Mouse (Mus musculus): ENCODE data around the gene Ano6. TPM values are rescaled to one million over a fixed set of nuclear protein-coding genes. Genes with fewer than 3 reads are reported as not detected.

Gene Ano6
- polyA plus RNA-seq, 1 experiment from 2014 or later: 53.8 TPM

DNA sequence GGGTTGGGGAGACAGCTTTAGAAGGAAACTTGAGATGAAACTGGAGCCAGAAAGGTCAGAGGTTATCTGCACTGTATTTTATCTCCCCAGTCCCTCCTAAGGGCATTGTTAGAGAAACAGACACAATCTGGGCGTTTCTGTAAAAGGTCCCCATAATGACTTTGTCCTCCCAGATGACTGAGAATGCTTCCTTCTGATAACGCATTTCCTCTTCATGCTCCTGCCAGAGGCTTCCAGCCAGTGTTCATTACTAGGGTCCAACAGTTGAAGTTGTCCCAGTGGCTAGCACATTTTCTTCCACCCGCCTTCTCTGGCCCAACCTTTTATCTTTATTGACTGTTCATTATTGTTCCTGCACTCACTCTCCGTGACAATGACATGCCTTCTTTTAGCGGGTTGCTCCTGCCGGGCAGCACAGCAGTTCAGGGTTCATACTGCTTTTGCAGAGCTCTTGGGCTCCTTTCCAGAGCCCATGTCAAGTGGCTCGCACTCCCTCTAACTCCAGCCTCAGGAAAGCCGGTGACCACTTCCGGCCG, 90.0 kb downstream of the Ano6 start:
- Histone ChIP-seq H3K27ac (peak overlapping the region; percentile 70), H3K4me3 (replicated peaks) (no peak overlapping the region), H3K4me1 (replicated peaks) (peaks cover 13% of the 10 kb centered on the region), H3K9me3 (no peaks in the 10 kb centered on the region), H3K27me3 (replicated peaks) (no peaks in the 10 kb centered on the region), H3K4me2 (replicated peaks) (0 out of 2 replicates have a peak overlapping the region, but pooled peaks have one; percentile 1), H3K9ac (no peak overlapping the region), H3K36me3 (no peaks in the 10 kb centered on the region)
- ATAC-seq: peak; percentile 83
- WGBS: 32% methylated on average over 10 of the region's 10 CpGs

DNA sequence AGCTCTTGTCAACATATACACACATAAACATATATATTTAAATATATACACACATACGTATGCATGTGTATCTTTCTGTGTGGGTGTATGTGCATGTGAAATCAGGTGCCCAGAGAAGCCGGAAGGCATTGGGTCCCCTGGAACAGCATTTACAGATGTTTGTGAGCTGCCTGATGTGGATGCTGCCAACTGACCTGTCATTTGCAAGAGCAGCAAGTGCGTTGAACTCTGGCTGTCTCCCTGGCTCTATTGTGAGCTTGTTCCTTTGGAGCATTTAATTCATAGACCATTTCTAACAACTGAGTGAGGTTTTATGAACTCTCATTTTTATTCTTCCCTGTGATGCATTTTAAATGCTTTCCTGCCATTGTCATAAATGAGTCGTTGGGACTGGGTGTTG, 91.8 kb downstream of the Ano6 start:
- no peaks in the 10 kb centered on the region for H3K27me3 ChIP-seq (replicated peaks)
- peaks cover 31% of the 10 kb centered on the region for H3K4me1 ChIP-seq (replicated peaks)
- no peak overlapping the region for H3K4me2 ChIP-seq (replicated peaks)
- no peak overlapping the region for H3K27ac ChIP-seq
- no peaks in the 10 kb centered on the region for H3K36me3 ChIP-seq
- H3K9me3 ChIP-seq: no peaks in the 10 kb centered on the region
- ATAC-seq: no peak
- no peak overlapping the region for H3K4me3 ChIP-seq (replicated peaks)
- 92% methylated on average over 4 of the region's 4 CpGs for WGBS
- H3K9ac ChIP-seq: no peak overlapping the region

GRCm38 (mm10) chr15:95883559-95883958, 92.9 kb downstream of the Ano6 start:
- H3K27me3 ChIP-seq (replicated peaks): no peaks in the 10 kb centered on the region
- H3K36me3 ChIP-seq: no peaks in the 10 kb centered on the region
- 68% methylated on average over 6 of the region's 6 CpGs for WGBS
- no peak overlapping the region for H3K9ac ChIP-seq
- peaks cover 32% of the 10 kb centered on the region for H3K4me1 ChIP-seq (replicated peaks)
- peak; percentile 29; the same call in 1 of the 2 replicates for ATAC-seq
- H3K27ac ChIP-seq: no peak overlapping the region
- no peak overlapping the region for H3K4me2 ChIP-seq (replicated peaks)
- no peak overlapping the region for H3K4me3 ChIP-seq (replicated peaks)
- H3K9me3 ChIP-seq: no peaks in the 10 kb centered on the region

DNA sequence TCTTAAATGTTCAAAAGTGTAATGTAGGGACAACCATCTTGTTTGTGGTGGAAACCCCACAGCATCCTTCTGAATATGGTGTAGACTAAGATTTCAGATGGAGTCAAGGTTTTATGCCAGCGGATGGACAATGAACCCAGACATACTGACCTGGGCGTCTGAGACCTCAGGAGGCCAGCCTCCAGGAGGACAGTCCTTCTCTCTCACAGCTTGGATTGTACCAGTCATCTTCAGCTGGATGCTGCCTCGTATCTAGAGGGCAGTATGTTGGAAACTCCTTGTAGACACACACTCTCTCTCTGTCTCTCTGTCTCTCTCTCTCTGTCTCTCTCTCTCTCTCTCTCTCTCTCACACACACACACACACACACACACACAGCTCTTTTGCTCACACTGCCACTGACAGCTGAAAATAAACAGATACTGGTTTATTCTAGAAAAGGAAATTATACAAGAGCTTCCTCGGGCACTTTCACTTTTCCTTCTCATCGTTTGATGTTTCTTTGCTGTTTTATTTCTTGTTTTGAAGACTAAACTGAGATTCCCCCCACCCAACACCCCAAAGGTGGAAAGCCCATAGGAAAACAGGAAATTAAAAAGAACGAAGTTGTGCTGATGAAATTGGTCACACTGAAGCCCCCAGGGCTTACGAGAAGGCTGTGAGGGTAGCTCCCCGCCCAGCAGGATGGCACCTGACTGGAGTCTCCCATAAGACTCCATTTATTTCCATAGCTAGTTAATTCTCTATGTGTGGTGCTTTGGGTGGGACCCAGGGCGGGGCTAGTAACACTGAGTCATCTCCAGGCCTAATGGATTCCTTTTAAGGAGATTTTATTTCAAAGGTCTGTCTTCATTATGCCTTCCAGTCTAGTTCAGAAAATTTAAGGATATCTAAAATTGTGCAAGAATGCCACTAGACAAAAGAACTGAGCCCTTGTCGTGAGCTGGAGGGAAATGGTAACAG, 94.3 kb downstream of the Ano6 start:
- 0 out of 2 replicates have a peak overlapping the region, but pooled peaks have one; percentile 27 for H3K27ac ChIP-seq
- peaks cover 32% of the 10 kb centered on the region for H3K4me1 ChIP-seq (replicated peaks)
- H3K4me2 ChIP-seq (replicated peaks): no peak overlapping the region; the same call in 1 of the 2 replicates

DNA sequence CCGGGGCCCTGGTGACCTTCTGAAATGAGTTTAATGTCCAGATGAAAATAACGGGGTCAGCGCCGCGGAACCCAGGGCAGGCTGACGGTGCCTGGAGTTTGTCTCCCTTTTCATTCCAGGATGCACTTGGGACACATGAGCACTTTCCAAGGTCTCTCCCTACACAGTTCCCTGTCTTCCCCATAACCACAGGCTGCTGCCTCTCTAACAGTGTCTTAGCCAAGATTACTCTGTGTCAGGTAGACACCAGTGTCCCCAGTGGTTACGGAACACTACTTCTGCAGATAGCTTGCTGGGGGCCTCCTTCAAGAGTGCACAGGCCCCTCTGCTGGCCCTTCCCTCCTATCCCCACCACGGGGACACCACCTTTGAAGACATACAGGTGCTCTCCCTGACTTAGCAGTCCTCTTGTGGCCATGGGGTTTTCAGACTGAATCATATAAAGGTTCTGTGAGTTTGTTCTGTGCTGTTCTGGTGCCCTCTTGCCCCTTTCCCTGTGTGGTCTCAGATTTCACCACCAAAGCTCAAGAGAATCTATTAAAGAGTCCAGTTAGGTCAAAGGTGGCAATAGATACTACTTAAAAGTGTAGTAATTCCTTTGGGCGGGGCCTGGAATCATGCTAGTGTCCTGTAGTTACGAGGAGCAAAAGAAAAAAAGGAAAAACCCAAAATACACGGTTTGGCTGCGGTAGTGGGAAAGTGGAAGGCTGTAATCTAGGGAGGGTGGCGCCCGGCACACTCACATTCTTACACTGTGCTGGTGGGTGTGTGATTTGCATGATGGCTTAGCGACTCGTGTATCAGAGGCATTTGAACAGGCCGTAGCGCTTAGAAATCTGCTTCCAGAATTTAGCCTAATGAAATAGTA, 95.5 kb downstream of the Ano6 start:
- H3K4me1 ChIP-seq (replicated peaks): peaks cover 32% of the 10 kb centered on the region
- no peaks in the 10 kb centered on the region for H3K9me3 ChIP-seq
- no peak overlapping the region for H3K4me3 ChIP-seq (replicated peaks)
- 40% methylated on average over 18 of the region's 18 CpGs for WGBS
- peak overlapping the region; percentile 22; the same call in 1 of the 2 replicates for H3K4me2 ChIP-seq (replicated peaks)
- peak overlapping the region; percentile 74 for H3K27ac ChIP-seq
- no peak overlapping the region for H3K9ac ChIP-seq
- no peaks in the 10 kb centered on the region for H3K27me3 ChIP-seq (replicated peaks)
- peak; percentile 50 for ATAC-seq
- H3K36me3 ChIP-seq: no peaks in the 10 kb centered on the region

More for the DNA sequence above, 94.3 kb downstream of the Ano6 start:
- 67% methylated on average over 10 of the region's 10 CpGs for WGBS
- no peak for ATAC-seq
- Histone ChIP-seq H3K36me3 (no peaks in the 10 kb centered on the region), H3K9ac (no peak overlapping the region), H3K9me3 (no peaks in the 10 kb centered on the region), H3K4me3 (replicated peaks) (no peak overlapping the region), H3K27me3 (replicated peaks) (no peaks in the 10 kb centered on the region)

GRCm38 (mm10) chr15:95887365-95887764, 96.7 kb downstream of the Ano6 start:
- Histone ChIP-seq H3K4me1 (replicated peaks) (peaks cover 29% of the 10 kb centered on the region), H3K9me3 (no peaks in the 10 kb centered on the region), H3K36me3 (no peaks in the 10 kb centered on the region), H3K4me3 (replicated peaks) (no peak overlapping the region), H3K9ac (no peak overlapping the region), H3K4me2 (replicated peaks) (no peak overlapping the region), H3K27ac (peak overlapping the region; percentile 74), H3K27me3 (replicated peaks) (no peaks in the 10 kb centered on the region)
- whole genome bisulfite sequencing: 8% methylated on average over 5 of the region's 5 CpGs
- ATAC-seq: peak; percentile 27; the same call in 1 of the 2 replicates

- Histone ChIP-seq H3K4me1 (replicated peaks) (peaks cover 29% of the 10 kb centered on the region), H3K9ac (no peak overlapping the region), H3K9me3 (no peaks in the 10 kb centered on the region), H3K4me3 (replicated peaks) (no peak overlapping the region), H3K27me3 (replicated peaks) (no peaks in the 10 kb centered on the region), H3K36me3 (no peaks in the 10 kb centered on the region), H3K4me2 (replicated peaks) (no peak overlapping the region), H3K27ac (no peak overlapping the region)
- WGBS: 80% methylated on average over 5 of the region's 5 CpGs
- no peak for ATAC-seq
These were observed 97.9 kb downstream of the Ano6 start for GRCm38 (mm10) chr15:95888556-95888955.

DNA sequence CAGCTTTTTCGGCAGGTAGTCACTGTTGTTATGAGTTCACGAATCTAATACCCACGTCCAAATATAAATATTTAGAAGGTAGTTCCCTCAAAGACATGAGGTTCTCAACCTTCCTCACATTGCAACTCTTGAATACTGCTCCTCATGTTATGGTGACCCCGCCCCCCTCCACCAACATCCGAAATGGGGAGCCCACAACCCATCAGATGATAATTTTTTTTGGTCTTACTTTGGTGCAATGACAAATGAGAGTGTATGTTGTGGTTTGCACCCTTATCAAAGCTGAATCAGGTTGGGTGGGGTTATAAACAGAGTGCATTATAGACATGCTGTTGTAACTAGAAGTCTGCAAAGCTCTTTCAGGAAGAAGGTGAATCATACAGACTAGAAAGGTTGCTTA, 99.7 kb downstream of the Ano6 start:
- peaks cover 20% of the 10 kb centered on the region for H3K4me1 ChIP-seq (replicated peaks)
- WGBS: 86% methylated on average over 5 of the region's 5 CpGs
- H3K27ac ChIP-seq: no peak overlapping the region
- H3K4me2 ChIP-seq (replicated peaks): no peak overlapping the region
- no peaks in the 10 kb centered on the region for H3K9me3 ChIP-seq
- H3K27me3 ChIP-seq (replicated peaks): no peaks in the 10 kb centered on the region
- H3K9ac ChIP-seq: no peak overlapping the region
- H3K36me3 ChIP-seq: peaks cover 6% of the 10 kb centered on the region; the same call in 1 of the 2 replicates
- no peak overlapping the region for H3K4me3 ChIP-seq (replicated peaks)
- no peak for ATAC-seq

- Histone ChIP-seq H3K4me3 (replicated peaks) (no peak overlapping the region), H3K27me3 (replicated peaks) (no peaks in the 10 kb centered on the region), H3K9me3 (no peaks in the 10 kb centered on the region), H3K36me3 (peaks cover 11% of the 10 kb centered on the region; the same call in 1 of the 2 replicates), H3K4me2 (replicated peaks) (no peak overlapping the region), H3K27ac (no peak overlapping the region), H3K4me1 (replicated peaks) (peaks cover 4% of the 10 kb centered on the region; the same call in 1 of the 2 replicates), H3K9ac (no peak overlapping the region)
- no peak for ATAC-seq
- WGBS: 84% methylated on average over 4 of the region's 4 CpGs
These were observed 101.5 kb downstream of the Ano6 start for GRCm38 (mm10) chr15:95892171-95892570.

GRCm38 (mm10) chr15:95892929-95893328, 102.3 kb downstream of the Ano6 start:
- H3K4me3 ChIP-seq (replicated peaks): no peak overlapping the region
- no peak overlapping the region for H3K9ac ChIP-seq
- no peaks in the 10 kb centered on the region for H3K9me3 ChIP-seq
- no peak overlapping the region for H3K4me2 ChIP-seq (replicated peaks)
- 70% methylated on average over 10 of the region's 10 CpGs for WGBS
- no peaks in the 10 kb centered on the region for H3K27me3 ChIP-seq (replicated peaks)
- H3K27ac ChIP-seq: no peak overlapping the region
- peaks cover 11% of the 10 kb centered on the region; the same call in 1 of the 2 replicates for H3K36me3 ChIP-seq
- no peak for ATAC-seq
- H3K4me1 ChIP-seq (replicated peaks): no peaks in the 10 kb centered on the region

GRCm38 (mm10) chr15:95895699-95896098, 105.1 kb downstream of the Ano6 start:
- Histone ChIP-seq H3K36me3 (peaks cover 11% of the 10 kb centered on the region; the same call in 1 of the 2 replicates), H3K9me3 (no peaks in the 10 kb centered on the region), H3K4me2 (replicated peaks) (no peak overlapping the region), H3K27ac (no peak overlapping the region), H3K9ac (no peak overlapping the region), H3K4me3 (replicated peaks) (no peak overlapping the region), H3K27me3 (replicated peaks) (no peaks in the 10 kb centered on the region), H3K4me1 (replicated peaks) (no peaks in the 10 kb centered on the region; the same call in 1 of the 2 replicates)
- 91% methylated on average over 7 of the region's 7 CpGs for WGBS
- ATAC-seq: no peak

GRCm38 (mm10) chr15:95897653-95898052, 107.0 kb downstream of the Ano6 start:
- peaks cover 11% of the 10 kb centered on the region; the same call in 1 of the 2 replicates for H3K36me3 ChIP-seq
- ATAC-seq: no peak
- 64% methylated on average over 12 of the region's 12 CpGs for WGBS
- H3K27ac ChIP-seq: no peak overlapping the region
- no peaks in the 10 kb centered on the region; the same call in 1 of the 2 replicates for H3K4me1 ChIP-seq (replicated peaks)
- H3K27me3 ChIP-seq (replicated peaks): no peaks in the 10 kb centered on the region
- H3K9ac ChIP-seq: no peak overlapping the region
- no peak overlapping the region for H3K4me3 ChIP-seq (replicated peaks)
- no peak overlapping the region for H3K4me2 ChIP-seq (replicated peaks)
- H3K9me3 ChIP-seq: no peaks in the 10 kb centered on the region
